Mouse (Mus musculus) thymus, postnatal 14 days (tissue): ENCODE data around the gene Mgea5.

Experiments
- DNase-seq: peaks from one replicate; pipeline ENCODE4 v3.0.0; 2021

Gene Mgea5

DNA sequence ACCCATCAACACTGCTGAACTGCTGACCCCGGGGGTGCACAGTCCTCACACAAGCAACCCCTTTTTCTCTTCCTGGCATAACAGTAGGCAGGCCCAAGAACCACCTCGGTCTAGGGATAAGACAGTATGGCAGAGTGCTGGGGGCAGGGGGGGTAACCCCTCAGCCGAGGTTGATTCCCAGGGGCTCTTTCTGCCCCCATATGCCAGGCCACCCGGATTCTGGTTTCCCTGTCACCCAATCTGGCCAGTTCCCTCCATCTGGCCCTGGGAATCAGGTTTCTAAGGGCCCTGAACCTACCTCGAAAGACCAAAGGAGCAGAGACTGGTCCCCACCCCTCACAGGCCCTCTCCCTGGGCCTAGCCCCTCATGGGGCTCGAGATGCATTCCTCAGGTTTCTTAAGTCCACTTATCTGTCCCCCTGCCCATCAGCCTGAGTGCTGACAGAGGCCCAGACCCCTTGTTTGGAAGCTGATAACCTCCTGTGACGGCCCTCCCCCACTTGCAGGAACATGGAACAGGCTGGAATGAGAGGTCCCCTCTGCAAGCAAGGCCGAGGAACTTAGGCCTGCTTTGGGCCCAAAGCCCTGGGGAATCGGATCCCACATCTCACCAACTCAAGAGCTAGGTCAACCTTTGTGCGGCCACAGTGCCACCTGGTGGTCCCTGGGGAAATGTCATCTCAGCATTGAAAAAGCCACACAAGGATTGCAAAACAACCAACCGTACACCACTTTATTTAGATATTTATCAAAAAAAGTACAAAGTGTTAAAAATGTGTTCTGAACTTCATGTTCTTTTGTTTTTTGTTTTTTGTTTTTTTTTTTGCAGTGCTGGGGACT lies 36.4 kb downstream of the Mgea5 start:
- DNase-seq: peak; percentile 90

DNA sequence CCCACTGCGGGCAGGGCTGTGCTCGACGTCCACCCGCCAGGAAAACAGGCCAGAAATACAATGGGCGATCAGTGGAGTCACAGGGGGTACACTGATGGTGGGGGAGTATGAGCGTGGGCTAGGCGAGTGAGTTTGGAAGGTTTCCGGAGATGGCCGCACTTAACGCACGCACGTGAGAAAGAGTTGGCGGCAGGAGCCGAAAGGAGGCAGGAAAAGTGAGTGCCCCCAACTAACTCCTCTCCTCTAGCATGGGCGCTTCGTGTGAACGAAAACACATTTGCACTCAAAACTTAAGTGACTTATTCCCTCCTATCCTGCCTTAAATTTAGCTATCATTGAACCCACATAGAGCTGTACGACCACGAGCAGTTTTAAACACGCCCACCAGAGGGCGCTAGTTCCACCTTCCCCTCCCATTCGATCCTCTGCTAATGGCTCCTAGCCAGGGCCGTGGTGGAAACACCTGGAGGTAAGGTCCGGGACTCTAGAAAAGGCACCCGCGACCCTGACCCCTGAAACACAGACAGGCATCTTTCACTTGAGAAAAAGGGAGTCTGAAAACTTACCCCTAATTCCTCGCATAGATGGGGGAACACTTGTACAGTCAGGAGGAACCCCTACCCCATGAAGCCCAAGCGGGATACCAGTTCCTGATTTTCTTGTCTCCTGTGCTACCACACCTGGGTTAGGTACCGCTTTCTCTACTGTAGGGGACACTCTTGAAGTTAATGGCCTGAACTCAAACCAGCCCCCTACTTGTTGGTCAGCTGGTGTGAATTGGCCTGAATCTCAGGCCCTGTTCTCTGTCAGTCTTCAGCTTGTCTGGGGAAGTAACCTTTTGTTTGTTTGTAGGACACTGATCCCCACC lies 37.2 kb downstream of the Mgea5 start:
- peak; percentile 82 for DNase-seq

DNA sequence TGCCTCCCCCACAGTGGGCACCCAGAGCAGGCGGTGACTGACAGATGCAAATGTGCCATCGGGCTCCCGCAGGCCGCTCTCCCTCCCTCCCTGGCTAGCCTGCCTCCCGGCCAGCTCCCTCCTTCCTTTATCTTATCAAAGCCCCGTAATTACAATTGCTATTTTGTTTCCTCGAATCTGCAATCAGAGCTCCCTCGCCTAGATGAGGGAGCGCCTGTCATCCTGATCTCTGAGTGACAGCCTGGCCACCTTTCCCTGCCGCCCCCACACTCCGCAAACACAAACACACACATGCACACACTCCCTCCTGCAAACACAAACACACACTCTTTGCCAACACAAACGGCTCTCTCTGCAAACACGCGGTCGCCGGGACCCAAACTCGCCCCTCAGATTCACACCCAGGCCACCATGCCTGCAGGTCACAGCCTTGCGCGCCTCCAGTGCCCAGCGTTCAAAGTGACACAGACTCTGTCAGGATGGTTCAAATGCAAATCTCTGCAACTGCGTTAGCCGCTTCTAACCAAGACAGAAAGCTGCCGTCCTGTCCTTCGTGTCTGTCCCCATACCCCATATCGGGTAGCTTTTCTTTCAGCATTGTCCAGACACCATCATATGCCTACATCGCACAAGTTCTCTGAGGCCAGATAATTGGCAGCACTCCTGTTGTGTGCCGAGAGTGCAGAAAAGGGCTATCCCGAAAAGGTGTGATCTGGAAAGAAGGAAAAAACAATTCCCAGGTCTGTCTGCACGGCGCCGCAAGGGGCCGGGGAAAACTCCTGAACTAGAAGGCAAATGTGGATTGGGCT lies 38.1 kb downstream of the Mgea5 start:
- DNase-seq: no peak

DNA sequence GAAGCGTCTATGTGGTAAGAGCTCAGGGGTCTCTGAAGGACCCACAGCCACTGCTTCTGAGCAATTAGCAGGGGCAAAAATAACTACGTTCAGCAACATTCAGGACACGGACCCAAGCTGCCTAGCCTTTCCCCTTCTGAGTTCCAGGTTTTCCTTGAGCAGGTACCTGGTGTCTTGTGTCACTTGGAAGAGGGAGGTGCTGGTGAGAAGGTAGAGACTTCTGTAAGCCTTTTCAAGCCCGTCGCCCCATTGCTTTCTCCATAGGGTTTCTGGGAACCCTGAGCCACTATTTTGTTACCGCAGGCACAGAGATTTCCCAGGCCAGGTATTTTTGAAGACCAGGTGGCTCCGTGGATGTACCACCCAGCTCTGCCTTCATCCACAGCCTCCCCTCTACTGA lies 40.0 kb downstream of the Mgea5 start:
- no peak for DNase-seq

DNA sequence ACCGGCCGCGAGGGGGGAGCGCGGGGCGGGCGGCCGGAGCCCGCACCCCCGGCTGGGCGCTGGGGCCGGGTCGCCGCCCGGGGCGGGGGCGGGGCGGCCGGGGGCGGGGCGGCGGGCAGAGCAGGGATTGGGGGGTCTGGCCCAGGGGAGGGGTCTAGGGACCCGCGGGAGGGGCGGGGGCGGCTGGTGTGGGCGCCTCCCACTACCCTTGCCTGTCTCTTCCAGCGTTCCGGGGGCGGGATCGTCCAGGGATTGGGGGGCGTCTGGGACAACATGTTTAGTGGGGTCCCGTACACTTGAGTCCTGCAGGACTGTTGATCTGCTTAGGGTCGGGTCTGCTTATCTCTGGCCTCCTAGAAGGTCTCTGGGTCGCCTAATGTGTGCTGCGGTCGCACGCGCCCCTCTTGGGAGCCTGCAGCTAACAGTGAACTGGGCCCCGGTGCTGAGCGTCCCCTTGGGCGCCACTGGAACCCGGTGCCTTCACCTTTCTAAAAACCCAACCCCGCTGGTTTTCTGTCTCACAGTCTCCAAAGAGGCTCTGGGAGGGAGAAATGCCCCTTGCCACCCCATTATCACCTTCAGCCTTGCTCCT lies 40.6 kb downstream of the Mgea5 start:
- DNase-seq: no peak

DNA sequence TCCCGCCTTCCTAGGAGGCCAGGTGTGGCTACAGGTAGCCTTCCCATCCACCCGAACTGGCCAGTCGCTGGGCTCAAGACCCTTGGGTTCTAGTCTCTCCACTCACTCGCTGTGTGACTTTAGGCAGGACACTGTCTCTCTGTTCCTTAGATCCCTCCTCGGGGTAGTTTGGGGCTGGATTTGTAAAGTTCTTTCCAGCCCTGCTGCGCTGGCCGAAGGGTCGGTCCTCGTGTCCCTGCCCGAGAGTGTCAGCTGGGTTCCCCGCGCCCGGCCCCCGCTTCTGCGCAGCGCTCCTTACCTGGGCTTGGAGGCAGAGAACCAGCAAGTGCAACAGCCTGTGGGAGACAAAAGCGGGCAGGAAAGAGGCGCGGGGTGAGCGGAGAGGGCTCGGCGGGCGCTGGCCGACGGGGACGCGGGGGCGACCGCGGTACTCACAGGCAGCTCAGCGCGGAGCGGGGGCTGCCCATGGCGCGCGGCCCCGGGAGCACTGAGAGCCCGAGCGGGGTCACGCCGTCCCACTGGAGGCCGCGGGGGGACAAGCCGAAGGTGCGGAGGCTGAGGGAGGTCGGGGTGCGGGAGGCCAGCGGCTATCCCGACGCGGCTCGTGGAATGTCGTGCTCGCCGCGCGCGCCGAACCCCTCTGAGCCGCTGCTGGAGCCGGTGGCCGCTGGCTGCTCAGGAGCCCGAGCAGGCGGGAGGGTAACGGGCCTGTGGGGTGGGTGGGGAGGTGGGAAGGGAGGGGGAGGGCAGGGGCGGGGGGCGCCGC lies 41.2 kb downstream of the Mgea5 start, which contains the start of gene Fgf8:
Fgf8 (minus strand) TSS at position 698 of the 766 bp plus-strand sequence.
- peak; percentile 45 for DNase-seq

DNA sequence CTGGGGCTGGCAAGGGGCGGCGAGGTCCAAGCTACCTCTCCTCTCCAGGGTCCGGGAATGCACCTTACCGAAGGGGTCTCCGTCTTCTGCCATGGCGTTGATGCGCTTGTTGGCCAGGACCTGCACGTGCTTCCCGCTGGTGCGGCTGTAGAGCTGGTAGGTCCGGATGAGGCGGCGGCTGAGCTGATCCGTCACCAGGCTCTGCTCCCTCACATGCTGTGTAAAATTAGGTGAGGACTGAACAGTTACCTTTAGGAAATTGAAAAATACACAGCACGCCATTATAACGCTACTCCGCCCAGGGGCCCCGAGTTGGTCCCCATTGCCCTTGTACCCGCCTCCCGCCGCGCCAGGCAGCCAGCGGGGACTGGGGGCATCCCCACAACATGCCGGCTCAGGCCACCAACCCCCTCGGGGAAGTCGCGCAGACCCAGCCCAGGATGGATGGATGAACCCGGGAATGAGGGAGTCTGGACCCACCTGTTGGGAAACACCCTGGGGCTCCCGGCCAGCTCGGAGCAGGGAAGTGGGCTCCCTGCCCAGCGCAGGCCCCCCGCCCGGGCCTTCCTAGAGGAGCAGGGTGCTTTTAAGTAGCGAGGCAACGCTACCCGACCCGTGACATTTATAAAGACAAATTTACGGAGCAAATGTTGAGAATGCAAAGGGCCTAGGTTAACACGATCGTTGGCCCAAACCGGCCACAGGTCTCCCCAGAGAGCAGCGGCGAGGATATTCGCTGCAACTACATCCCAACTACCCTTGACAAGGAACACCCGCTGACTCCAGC lies 42.0 kb downstream of the Mgea5 start:
- no peak for DNase-seq

DNA sequence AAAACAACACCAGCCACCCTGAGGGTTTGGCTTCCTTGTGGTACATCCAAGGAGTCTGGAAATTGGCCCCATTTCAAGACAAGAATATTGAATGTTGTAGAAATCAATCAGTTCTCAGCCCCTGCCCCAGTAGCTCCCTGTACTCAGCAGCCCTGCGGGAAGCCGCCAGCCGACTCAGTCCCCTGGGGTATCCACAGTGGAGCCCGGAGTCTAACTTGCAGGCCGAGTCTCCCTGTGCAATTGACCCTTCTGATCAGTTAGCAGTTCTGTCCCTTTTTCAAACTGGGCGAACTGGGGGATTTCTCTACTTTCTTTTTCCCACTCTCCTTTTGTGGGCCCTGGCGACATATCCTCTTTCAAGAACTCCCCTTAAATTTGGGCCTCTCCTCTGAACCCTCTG lies 42.8 kb downstream of the Mgea5 start:
- DNase-seq: no peak

DNA sequence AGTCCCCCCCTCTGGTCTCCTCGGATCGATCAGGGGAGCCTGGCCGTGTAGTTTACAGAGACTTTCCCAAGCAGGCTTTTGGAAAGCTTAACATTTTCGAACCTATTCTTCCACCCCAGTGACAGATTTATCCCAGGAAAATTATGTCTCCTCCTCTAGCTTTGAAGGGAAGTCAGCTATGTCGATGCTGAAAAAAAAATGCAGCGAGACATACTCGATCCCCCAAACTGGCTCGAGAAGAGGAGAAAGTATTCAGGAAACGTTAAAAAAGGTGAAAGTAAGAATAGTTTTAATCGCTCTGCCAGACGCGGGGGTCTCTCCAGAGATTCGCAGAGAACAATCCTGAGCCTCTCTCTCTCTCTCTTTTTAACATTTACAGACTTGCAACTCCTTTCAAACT lies 43.4 kb downstream of the Mgea5 start:
- no peak for DNase-seq

DNA sequence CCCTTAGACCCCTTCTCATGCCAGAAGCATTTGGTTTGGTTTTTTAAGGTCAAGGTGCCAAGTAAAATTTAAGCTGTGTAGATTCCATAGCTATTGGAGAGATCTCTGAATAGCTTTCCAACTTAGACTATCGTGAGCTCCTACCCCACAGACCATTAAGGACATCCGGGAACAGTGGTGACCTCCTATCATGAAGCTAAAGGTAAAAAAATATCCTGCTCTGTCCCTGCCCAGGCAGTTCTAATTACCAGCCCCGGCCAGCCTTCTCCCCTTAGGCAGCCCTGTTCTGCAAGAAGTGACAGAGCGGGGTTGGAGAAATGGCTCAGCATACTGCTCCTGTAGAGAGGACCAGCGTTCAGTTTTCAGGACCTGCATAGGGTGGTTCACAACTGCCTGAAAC lies 45.1 kb downstream of the Mgea5 start:
- no peak for DNase-seq

DNA sequence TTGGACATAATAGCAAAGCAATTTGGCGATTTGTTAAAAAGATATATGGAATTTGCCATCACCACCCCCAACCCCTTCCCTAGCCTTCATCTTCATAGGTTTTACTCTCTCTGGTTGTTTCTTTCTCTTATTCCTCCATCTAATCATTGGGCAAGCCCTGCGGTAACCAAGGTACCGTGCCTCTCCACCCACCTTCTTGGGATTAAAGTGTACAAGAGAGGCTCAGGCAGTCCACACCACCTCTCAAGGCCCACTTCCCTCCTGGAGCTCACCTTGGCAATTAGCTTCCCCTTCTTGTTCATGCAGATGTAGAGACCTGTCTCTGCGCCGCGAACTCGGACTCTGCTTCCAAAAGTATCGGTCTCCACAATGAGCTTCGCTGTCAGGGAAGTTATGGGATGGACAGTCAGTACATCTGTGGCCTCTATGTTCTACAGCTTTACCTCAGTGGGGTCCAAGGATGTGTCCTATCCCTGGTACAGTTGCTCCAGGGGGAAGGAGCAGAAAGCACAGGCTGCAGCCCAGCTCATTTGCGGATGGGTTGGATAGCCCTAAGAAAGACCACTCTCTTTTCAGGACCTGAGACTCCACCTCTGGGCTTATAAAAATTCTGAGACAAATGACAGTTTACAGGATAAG lies 45.7 kb downstream of the Mgea5 start:
- DNase-seq: no peak

DNA sequence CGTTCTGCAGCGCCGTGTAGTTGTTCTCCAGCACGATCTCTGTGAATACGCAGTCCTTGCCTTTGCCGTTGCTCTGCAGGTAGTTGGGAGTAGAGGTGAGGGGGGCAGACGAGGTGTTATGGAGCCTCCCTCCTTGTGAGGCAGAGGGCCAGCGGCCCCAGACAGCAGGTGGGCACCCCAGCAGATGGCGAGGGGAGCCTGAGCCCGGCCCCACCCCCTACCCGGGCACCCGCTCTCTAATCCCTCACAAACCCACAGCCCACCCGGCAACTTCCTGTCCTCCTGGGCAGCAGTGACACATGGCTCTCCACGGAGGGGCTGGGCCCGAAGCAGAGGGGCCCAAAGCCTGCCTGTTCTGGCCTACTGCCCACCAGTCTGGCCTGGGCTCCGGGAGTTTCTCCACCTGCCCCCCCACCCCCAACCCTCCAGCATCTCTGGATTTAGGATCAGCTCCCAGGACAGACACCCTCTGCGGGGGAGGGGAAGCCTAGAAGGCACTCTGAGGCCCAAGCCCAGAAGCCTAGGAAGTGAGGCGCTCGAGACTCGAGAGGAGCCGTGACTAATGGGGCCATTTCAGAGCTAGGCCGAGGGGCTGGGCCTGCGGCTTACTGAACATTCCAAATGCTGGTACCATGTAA lies 46.3 kb downstream of the Mgea5 start:
- peak; percentile 50 for DNase-seq

DNA sequence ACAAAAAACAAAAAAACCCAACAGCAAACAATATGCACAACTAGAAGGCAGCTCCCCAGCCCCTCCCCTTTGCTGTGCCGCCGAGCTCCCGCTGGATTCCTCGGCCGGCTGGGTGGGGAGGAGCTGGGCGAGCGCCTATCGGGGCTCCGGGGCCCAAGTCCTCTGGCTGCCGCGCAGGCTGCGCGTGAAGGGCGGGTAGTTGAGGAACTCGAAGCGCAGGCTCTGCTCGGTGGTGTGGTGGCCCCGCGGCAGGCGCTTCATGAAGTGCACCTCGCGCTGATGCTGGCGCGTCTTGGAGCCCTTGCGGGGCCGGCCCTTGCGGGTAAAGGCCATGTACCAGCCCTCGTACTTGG lies 46.8 kb downstream of the Mgea5 start:
- peak; percentile 76 for DNase-seq

DNA sequence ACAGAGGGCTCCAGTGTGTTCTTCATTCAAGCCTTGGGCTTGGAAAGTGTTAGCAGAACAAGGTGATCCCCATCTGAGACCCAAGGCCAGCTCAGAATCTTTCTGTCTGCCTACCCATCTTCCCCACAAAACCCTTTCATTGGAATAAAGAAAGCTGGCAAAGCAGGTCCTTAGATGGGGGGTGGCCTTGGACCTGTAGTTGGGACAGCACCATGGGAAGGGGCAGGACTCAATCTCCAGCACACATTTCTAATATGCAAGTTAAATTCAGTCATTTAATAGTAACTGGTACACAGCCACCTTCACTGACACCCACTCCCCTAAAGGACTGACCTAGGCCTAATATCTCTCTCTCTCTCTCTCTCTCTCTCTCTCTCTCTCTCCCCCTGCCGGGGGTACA lies 47.4 kb downstream of the Mgea5 start:
- no peak for DNase-seq

DNA sequence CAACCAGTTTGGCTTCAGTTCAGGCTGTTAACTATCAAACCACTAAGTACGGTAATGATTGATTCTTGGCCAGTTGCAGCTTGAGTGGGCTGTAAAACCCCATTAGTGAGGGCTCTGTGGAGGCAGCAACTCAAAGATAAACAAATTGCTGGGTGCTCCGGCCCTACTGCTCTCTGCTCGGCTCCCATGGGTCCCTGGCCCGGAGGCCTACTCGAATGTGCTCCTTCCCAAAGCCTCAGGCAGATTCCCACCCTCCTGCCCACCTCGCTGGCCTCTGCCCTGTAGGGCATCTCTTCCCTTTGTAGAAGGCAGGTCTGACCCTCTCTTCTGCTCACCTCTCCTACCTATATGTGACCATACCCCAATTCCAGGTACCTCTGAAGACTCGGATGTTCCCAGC lies 48.9 kb downstream of the Mgea5 start:
- no peak for DNase-seq

DNA sequence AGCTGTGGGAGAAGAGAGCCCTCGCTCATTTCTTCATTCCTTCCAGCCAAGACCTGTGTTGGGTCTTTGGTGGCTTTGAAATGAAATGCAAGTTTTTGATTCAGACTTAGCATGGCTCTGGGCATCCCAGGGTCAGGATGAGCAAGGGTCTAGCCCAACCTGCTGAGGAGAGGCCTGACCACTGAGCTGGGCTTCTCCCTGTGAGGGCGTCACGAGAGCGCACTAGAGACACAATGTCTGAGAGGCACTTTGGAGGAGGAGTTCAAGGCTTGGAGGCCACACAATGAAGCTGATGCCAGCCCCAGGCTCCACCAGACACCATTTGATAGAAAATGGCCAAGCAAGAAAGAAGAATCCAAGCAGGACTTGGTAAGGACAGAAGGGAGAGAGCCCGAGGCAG lies 49.4 kb downstream of the Mgea5 start:
- DNase-seq: no peak

DNA sequence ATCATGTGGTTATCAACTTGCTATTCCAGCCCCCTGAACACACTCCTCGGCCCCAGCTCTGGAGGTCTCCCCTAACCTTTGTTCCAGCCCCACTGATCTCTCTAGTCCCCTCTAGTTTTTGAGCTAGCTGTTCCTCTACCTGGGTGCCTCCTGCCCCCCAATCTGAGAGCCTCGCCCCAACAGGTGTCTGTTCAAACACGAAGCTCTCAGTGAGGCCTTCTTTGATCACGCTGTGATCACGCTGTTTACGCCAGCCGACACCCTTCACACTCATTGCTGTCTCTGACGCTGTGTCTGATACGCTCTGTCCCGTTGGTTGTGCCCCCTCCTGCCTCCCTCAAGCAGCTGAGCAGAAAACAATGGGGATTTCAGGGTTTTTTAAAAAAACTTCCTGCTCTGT lies 50.1 kb downstream of the Mgea5 start:
- DNase-seq: peak; percentile 75

DNA sequence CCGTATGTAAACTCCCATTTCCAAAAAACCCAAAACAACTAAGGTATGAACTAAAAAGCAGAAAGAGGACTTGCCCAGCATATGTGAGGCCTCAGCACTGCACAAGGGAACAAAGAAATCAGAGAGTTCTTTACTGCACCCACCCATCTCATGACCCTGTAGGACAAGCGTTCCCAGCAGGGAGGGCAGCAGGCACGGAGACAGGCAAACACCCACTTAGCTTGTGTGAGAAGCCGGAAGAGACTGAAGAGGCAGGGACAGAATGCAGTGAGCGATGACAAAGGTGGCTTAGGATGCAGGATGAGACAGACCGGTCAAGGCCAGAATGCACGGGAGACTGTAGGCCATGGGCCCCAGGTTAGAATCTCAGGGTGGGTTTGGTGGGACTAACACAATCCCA lies 52.0 kb downstream of the Mgea5 start:
- DNase-seq: no peak

DNA sequence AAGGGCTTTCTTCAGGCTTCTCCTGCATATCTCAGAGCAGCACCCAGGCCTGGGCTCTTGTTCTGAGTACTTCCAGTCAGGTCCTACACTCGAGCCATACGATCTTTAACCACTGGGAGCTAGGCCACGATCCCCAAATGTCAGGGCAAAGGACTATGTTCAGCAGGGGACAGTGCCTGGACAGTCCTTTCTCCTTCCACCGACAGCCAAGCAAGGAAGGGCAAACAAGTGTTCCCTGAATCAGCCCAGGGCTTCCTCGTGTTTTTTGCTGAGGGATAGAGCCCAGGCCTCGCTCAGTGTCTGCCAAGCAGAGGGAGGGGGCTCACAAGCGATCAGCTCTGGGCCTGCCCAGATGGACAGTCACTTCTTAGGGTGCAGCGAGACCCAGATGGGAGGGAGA lies 53.6 kb downstream of the Mgea5 start:
- DNase-seq: no peak

DNA sequence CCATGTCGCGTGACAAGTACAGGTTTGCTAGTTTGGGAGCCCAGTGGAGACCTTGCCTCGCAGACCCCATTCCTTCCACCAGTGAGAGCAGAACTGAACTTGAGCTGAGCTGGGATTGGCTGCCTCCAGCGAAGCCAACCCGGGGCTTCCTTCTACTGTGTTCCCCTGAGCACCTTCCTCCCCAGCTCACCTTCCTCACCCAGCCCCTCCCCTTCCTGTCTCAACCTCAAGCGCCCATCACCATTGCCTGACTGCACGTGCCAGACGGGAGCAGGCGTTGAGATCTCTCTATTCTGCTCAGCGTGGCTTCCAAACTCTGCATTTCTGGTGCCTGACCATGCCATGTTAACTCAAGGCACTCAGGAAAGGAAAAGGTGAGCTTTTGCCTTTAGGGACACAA lies 56.4 kb downstream of the Mgea5 start:
- peak; percentile 82 for DNase-seq
